Mouse (Mus musculus) testis, postnatal 14 days (tissue): ENCODE data around the gene Mllt10.

ENCODE experiments used
- DNase-seq: peaks from one replicate; pipeline ENCODE4 v3.0.0; 2021; ENCODE audit warnings: low spot score

Mllt10 gene

GRCm38 (mm10) chr2:18201820-18202462 is 146.9 kb downstream of the Mllt10 start:
- DNase-seq = no peak

GRCm38 (mm10) chr2:18202923-18203322 is 147.9 kb downstream of the Mllt10 start:
- DNase-seq = no peak

GRCm38 (mm10) chr2:18205118-18205517 is 150.1 kb downstream of the Mllt10 start:
- no peak for DNase-seq

GRCm38 (mm10) chr2:18206811-18207210 is 151.8 kb downstream of the Mllt10 start:
- DNase-seq = no peak

GRCm38 (mm10) chr2:18208578-18208977 is 153.5 kb downstream of the Mllt10 start:
- no peak for DNase-seq

GRCm38 (mm10) chr2:18209211-18209823 is 154.3 kb downstream of the Mllt10 start:
- no peak for DNase-seq

GRCm38 (mm10) chr2:18209948-18210347 is 154.9 kb downstream of the Mllt10 start:
- no peak for DNase-seq

GRCm38 (mm10) chr2:18214031-18214430 is 159.0 kb downstream of the Mllt10 start:
- DNase-seq = no peak

GRCm38 (mm10) chr2:18217867-18218266 is 162.8 kb downstream of the Mllt10 start:
- DNase-seq = no peak

- no peak for DNase-seq
Observed at GRCm38 (mm10) chr2:18218500-18218899, 163.5 kb downstream of the Mllt10 start.

- DNase-seq = no peak
Observed at GRCm38 (mm10) chr2:18219136-18219535, 164.1 kb downstream of the Mllt10 start.

- DNase-seq = no peak
Observed at GRCm38 (mm10) chr2:18219569-18219968, 164.5 kb downstream of the Mllt10 start.

GRCm38 (mm10) chr2:18228486-18229062 is 173.5 kb downstream of the Mllt10 start:
- DNase-seq = no peak

GRCm38 (mm10) chr2:18229279-18229678 is 174.2 kb downstream of the Mllt10 start:
- DNase-seq = no peak

GRCm38 (mm10) chr2:18231143-18231542 is 176.1 kb downstream of the Mllt10 start:
- DNase-seq = no peak

- DNase-seq = no peak
Observed at GRCm38 (mm10) chr2:18232883-18233567, 178.0 kb downstream of the Mllt10 start.

GRCm38 (mm10) chr2:18235524-18235923 is 180.5 kb downstream of the Mllt10 start:
- DNase-seq = no peak

- no peak for DNase-seq
Observed at GRCm38 (mm10) chr2:18249224-18249623, 194.2 kb downstream of the Mllt10 start.
